Mouse (Mus musculus) neural tube, embryonic 13.5 days (tissue): ENCODE results near the gene Prkce. TPM values are rescaled to one million over a fixed set of nuclear protein-coding genes. Genes with fewer than 3 reads are reported as not detected.

ENCODE experiments used
- ATAC-seq: fragments of 200-750 bp; cut with Nextera tagmentation; 2 replicates; pipeline ENCODE4 v1.8.0; 2017; ENCODE audit warnings: low read depth, mild to moderate bottlenecking, moderate TSS enrichment, moderate library complexity
- H3K27ac ChIP-seq: fragments of 300-500 bp; sonication (generic); replicated peaks from 2 replicates; pipeline ENCODE4 v1.5.1; 2015; ENCODE audit warnings: moderate library complexity, mild to moderate bottlenecking, inconsistent platforms
- H3K27me3 ChIP-seq: fragments of 300-500 bp; sonication (generic); 2 replicates; pipeline ENCODE4 v1.6.1; 2015; ENCODE audit warnings: mild to moderate bottlenecking, inconsistent platforms
- H3K36me3 ChIP-seq: fragments of 300-500 bp; sonication (generic); 2 replicates; pipeline ENCODE4 v1.6.1; 2015; ENCODE audit warnings: mild to moderate bottlenecking, inconsistent platforms
- H3K4me1 ChIP-seq: fragments of 300-500 bp; sonication (generic); replicated peaks from 2 replicates; pipeline ENCODE4 v1.6.1; 2015; ENCODE audit warnings: inconsistent platforms
- H3K4me2 ChIP-seq: fragments of 300-500 bp; sonication (generic); 2 replicates; pipeline ENCODE4 v1.6.1; 2015; ENCODE audit warnings: inconsistent platforms, mild to moderate bottlenecking, moderate library complexity
- H3K4me3 ChIP-seq: fragments of 300-500 bp; sonication (generic); 2 replicates; pipeline ENCODE4 v1.5.1; 2015; ENCODE audit warnings: mild to moderate bottlenecking, inconsistent platforms
- H3K9ac ChIP-seq: fragments of 300-500 bp; sonication (generic); 2 replicates; pipeline ENCODE4 v1.6.1; 2015; ENCODE audit warnings: moderate library complexity, mild to moderate bottlenecking, inconsistent platforms
- H3K9me3 ChIP-seq: fragments of 300-500 bp; sonication (generic); 2 replicates; pipeline ENCODE4 v1.6.1; 2016; ENCODE audit warnings: inconsistent platforms
- WGBS: fragments of 180-500 bp; shearing (Covaris S2); methylation state at CpG from one replicate; pipeline ENCODE4 v1.1.7; 2015; 5-methylcytosine and 5-hydroxymethylcytosine counted together
- polyA plus RNA-seq: library from polyadenylated mRNA; unstranded; fragments of >200 nt; fragmentation: Nextera tagmentation; extraction: Ambion mirVana; gene quantifications from 2 replicates; pipeline ENCODE4 v1.2.1, GENCODE M21; 2015

Gene Prkce
- polyA plus RNA-seq, 1 experiment from 2014 or later, result 27.7 TPM

- Histone ChIP-seq H3K9me3 (no peaks in the 10 kb centered on the region), H3K4me1 (no peaks in the 10 kb centered on the region), H3K27ac (no peak overlapping the region), H3K4me2 (no peak overlapping the region), H3K27me3 (no peaks in the 10 kb centered on the region), H3K9ac (no peak overlapping the region), H3K36me3 (no peaks in the 10 kb centered on the region), H3K4me3 (no peak overlapping the region)
- ATAC-seq, result no peak
- 82% methylated on average over 8 of the region's 8 CpGs for WGBS
Observed at GRCm38 (mm10) chr17:86572576-86572975, 405.0 kb downstream of the Prkce start.

DNA sequence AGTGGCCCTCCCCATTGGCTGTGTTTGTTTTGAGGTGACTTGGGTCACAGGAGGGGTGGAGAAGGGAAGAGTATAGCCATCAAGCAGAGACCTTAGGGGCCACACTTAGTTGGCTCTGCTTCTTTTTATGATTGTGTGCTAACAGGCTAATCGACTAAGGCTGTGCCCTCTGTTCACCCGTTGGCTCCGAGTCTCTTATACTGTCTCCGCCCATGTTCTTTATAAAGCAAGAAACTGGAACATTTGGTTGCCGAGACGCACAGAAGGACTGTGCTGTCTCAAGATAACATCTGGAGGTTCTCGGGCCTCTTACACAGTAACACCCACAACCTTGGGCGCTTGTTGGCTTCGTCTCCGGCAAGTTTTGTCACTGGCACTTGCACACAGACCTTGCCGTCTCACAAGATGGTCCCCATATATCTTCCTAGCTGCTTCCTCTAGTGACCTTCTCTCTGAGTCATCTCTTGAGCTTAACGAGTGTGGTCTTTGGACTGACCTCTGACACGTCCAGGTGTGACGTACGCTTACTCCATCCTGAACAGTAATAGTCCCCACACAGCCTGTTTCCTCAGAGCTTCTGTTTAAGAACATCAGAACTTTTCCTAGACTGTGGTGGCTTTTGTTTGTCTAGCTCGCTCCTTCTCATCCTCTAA, 406.1 kb downstream of the Prkce start:
- no peak overlapping the region for H3K4me2 ChIP-seq
- no peaks in the 10 kb centered on the region for H3K4me1 ChIP-seq
- H3K36me3 ChIP-seq, result no peaks in the 10 kb centered on the region
- no peak overlapping the region for H3K4me3 ChIP-seq
- H3K9ac ChIP-seq, result no peak overlapping the region
- H3K27ac ChIP-seq, result no peak overlapping the region
- H3K9me3 ChIP-seq, result no peaks in the 10 kb centered on the region
- no peak for ATAC-seq
- 82% methylated on average over 16 of the region's 16 CpGs for WGBS
- no peaks in the 10 kb centered on the region for H3K27me3 ChIP-seq

GRCm38 (mm10) chr17:86580724-86581123, 413.1 kb downstream of the Prkce start:
- Histone ChIP-seq H3K9me3 (no peaks in the 10 kb centered on the region), H3K4me2 (no peak overlapping the region), H3K27ac (no peak overlapping the region), H3K36me3 (no peaks in the 10 kb centered on the region), H3K4me3 (no peak overlapping the region), H3K9ac (no peak overlapping the region), H3K4me1 (no peaks in the 10 kb centered on the region), H3K27me3 (no peaks in the 10 kb centered on the region)
- no peak for ATAC-seq
- 79% methylated on average over 6 of the region's 6 CpGs for WGBS

DNA sequence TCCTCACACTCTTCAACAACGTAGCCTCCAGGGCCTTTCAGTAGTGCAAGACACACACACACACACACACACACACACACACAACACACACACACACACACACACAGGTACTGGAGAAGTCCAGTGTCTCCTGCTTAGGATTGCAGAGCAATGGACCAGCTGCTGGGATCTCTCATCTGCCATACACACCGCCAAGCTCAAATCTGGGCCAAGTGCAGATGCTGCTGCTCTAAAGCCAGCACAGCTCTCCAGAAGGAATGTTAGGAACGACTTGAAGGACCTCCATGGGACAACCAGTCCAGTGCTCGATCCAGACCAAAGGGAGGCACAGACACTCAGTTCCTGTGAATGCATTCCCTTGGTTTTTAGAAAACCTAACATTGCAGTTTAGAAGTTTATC, 414.8 kb downstream of the Prkce start:
- WGBS, result 82% methylated on average over 4 of the region's 4 CpGs
- Histone ChIP-seq H3K36me3 (no peaks in the 10 kb centered on the region), H3K4me2 (no peak overlapping the region), H3K4me1 (no peaks in the 10 kb centered on the region), H3K9ac (no peak overlapping the region), H3K9me3 (no peaks in the 10 kb centered on the region), H3K27me3 (no peaks in the 10 kb centered on the region), H3K4me3 (no peak overlapping the region), H3K27ac (no peak overlapping the region)
- no peak for ATAC-seq

DNA sequence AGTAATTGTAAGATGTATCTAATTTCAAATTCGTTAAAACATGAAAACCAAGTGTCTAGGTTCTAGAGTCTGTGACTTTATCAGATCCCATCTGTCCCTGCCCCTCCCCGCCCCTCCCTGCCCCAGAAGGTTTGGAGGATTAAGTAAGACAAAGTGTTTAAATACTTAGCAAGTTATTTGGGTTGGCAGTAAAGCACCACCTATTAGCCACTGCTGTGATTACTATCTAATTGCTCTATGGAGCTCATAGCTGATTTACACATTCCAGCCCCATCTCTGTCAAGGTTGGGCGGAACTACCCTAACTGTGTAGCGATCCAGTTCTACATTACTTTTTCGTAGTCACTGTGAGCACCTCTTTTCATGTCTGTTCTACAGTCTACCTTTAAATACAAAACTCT, 418.9 kb downstream of the Prkce start:
- Histone ChIP-seq H3K9ac (no peak overlapping the region), H3K4me2 (no peak overlapping the region), H3K4me1 (no peaks in the 10 kb centered on the region), H3K27ac (no peak overlapping the region), H3K4me3 (no peak overlapping the region), H3K27me3 (no peaks in the 10 kb centered on the region), H3K9me3 (no peaks in the 10 kb centered on the region), H3K36me3 (no peaks in the 10 kb centered on the region)
- ATAC-seq, result no peak
- 80% methylated on average over 5 of the region's 5 CpGs for WGBS

DNA sequence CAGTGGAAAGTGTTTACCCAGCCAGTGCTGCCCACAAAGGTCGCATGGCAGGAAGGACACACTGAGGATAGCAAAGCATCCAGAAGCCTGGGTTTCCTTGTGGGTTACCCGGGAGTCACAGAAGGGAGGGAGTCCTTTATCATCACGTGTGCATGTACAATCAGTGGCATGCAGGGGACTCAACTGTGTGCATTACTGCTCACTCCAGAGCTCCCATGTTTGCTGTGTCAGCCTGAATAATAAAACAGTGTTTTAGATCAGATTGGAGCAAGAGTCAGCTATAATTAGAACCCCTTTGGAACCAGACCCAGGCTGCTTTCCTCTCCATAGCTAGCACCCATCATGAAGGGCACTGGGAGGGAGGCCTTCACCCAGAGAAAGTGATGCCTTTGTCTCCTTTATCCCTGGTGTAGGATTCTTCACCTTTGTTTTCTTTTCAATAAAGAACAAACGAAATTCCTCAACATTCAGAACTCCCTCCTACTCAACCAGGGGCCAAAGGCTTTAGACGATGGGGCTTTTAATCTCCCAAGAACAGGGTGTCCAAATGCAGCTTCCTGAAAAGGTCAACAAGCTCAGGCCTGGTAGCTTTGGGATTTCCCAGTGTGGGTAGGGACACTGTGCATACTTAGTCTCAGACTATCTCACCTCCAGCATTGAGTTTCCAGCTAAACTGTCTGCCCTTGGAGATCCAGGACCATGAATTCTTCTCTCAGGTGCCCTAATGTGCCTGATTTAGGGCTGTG, 421.3 kb downstream of the Prkce start:
- no peaks in the 10 kb centered on the region for H3K27me3 ChIP-seq
- H3K9me3 ChIP-seq, result no peaks in the 10 kb centered on the region
- H3K4me1 ChIP-seq, result no peaks in the 10 kb centered on the region
- H3K4me3 ChIP-seq, result no peak overlapping the region
- no peak for ATAC-seq
- H3K36me3 ChIP-seq, result no peaks in the 10 kb centered on the region
- H3K9ac ChIP-seq, result no peak overlapping the region
- WGBS, result 68% methylated on average over 5 of the region's 5 CpGs
- no peak overlapping the region for H3K4me2 ChIP-seq
- no peak overlapping the region for H3K27ac ChIP-seq

DNA sequence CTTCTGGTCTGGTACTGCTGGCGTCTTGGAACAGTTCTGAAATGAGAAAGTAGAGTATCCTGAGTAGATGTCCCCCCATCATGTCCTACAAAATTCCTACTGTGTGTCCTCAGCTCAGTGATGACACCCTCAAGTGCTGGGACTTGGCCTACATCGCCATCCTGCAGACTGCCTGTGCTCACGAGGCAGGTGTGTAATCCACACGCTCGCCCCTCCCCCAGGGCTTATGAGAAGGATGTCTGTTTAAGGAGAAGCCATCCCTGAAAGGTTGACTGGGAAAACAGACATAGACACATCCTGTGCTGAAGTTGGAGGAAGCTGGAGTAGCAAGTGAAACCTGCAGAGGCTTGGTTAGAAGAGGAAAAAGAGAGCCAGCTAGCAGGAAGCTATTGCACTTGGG, 422.1 kb downstream of the Prkce start:
- Histone ChIP-seq H3K9ac (no peak overlapping the region), H3K36me3 (no peaks in the 10 kb centered on the region), H3K9me3 (no peaks in the 10 kb centered on the region), H3K27ac (no peak overlapping the region), H3K4me1 (no peaks in the 10 kb centered on the region), H3K27me3 (no peaks in the 10 kb centered on the region), H3K4me3 (no peak overlapping the region), H3K4me2 (no peak overlapping the region)
- ATAC-seq, result no peak
- 91% methylated on average over 5 of the region's 5 CpGs for WGBS

DNA sequence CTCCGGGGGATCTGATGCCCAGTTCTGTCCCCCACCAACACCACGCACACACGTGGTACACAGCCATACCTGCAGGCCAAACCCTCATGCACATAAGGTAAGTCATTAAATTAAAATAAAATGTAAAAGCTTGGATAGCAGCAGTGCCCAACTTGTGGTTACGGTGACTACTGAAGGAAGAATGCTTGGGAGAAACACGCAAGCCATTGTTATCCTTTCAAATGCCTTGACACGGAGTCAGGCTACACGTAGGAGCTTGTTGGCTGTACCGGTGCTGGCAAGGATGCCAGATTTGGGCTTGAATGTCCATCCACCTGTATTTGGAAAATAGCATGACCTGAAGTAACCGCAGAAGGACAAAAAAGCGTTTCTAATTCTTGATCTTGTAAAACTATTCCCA, 423.7 kb downstream of the Prkce start:
- no peak overlapping the region for H3K27ac ChIP-seq
- H3K9me3 ChIP-seq, result no peaks in the 10 kb centered on the region
- no peaks in the 10 kb centered on the region for H3K4me1 ChIP-seq
- H3K4me3 ChIP-seq, result no peak overlapping the region
- no peaks in the 10 kb centered on the region for H3K27me3 ChIP-seq
- 89% methylated on average over 10 of the region's 10 CpGs for WGBS
- no peak overlapping the region for H3K4me2 ChIP-seq
- ATAC-seq, result no peak
- H3K36me3 ChIP-seq, result no peaks in the 10 kb centered on the region
- no peak overlapping the region for H3K9ac ChIP-seq

DNA sequence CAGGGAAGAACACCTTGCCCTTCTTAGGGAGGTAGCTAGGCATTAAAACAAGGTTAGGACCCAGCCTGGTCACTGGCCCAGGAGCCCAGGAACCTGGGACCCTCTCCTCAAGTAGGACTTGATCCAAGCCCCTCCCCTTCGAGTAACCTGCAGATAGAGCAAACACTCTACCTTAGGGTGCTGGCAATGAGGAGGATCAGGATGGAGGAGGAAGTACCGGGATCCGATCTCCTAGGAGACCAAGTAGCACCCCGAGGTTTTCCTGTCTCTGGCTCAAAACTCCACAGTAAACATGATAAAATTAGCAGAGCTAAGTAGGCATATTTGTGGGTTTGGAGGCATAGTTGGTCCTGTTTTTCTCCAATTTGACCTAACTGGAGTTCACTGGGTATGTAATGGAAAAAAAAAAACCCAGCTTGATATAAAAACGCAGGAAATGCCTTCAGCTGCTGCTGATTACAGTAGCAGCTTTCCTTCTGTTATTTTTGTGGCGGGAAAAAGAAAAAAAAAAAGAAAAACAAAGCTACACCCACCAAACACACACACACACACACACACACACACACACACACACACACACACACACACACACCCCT, 425.5 kb downstream of the Prkce start:
- WGBS, result 76% methylated on average over 6 of the region's 6 CpGs
- no peak for ATAC-seq

DNA sequence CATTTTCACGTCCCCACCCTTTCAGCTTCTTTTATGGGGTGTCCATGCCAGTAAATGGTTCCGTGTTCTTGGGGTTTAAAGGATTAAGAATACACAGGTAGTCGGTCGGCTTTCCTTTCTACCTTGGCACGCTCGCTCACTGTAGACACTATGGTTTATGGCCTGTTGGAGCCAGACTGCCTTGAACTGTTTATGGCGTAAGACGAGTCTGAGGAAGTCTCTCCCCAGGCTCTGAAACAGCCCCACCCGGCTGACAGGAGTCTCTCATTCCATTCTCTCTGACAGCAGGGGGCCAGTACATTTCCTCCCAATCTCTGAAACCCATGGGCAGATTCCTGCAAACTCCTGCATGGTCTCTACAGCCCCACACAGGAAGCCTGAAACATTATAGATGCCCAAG, 427.9 kb downstream of the Prkce start:
- Histone ChIP-seq H3K27me3 (no peaks in the 10 kb centered on the region), H3K9ac (no peak overlapping the region), H3K4me3 (no peak overlapping the region), H3K27ac (no peak overlapping the region), H3K36me3 (no peaks in the 10 kb centered on the region), H3K4me2 (no peak overlapping the region), H3K9me3 (no peaks in the 10 kb centered on the region), H3K4me1 (no peaks in the 10 kb centered on the region)
- ATAC-seq, result no peak
- WGBS, result 52% methylated on average over 9 of the region's 9 CpGs

More for the DNA sequence above, 425.5 kb downstream of the Prkce start:
- no peaks in the 10 kb centered on the region for H3K4me1 ChIP-seq
- no peak overlapping the region for H3K4me2 ChIP-seq
- H3K4me3 ChIP-seq, result no peak overlapping the region
- no peak overlapping the region for H3K9ac ChIP-seq
- no peaks in the 10 kb centered on the region for H3K36me3 ChIP-seq
- no peak overlapping the region for H3K27ac ChIP-seq
- H3K9me3 ChIP-seq, result no peaks in the 10 kb centered on the region
- H3K27me3 ChIP-seq, result no peaks in the 10 kb centered on the region

DNA sequence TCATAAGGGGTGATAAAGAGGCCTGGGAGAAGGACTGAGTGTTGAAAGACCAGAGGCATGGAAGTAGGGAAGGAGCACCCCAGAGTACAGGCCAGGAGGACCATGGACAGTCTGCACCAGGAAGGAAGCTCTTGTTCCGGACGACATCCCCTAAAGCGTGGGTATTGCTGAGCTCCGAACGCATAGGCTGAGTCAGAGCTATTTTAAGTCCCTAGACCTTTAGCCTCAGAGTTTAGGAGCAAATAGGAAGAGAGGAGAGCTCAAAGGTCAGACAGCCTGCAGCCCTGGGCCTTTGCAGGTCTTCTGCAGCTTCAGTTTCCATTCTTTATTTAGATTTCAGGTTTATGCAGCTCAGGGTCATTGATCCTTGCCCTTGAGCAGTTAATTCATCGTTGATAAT, 433.5 kb downstream of the Prkce start:
- ATAC-seq, result no peak

DNA sequence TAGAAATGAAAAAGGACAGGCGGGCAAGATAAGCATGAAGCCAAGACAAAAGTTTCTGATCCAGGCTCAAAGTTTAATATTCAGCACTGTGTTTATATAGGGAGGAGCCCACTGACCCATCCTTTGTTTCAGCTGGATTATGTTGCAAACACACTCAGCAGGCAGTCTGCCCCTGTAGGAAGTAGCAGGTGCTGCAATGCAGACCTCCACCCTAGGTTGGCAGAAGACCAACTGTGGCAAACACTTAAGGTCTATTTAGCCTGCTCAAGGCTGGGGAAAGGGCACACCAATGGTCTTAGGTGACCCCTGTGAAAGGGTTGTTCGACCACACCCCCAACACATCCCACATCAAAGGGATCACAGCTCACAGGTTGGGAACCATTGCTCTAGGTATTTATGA, 434.3 kb downstream of the Prkce start:
- Histone ChIP-seq H3K9me3 (no peaks in the 10 kb centered on the region), H3K27me3 (no peaks in the 10 kb centered on the region), H3K36me3 (no peaks in the 10 kb centered on the region), H3K4me1 (no peaks in the 10 kb centered on the region), H3K27ac (no peak overlapping the region), H3K9ac (no peak overlapping the region), H3K4me3 (no peak overlapping the region), H3K4me2 (no peak overlapping the region)
- no peak for ATAC-seq
- 88% methylated on average over 2 of the region's 2 CpGs for WGBS

More for the DNA sequence above, 433.5 kb downstream of the Prkce start:
- H3K4me2 ChIP-seq, result no peak overlapping the region
- 85% methylated on average over 6 of the region's 6 CpGs for WGBS
- H3K27me3 ChIP-seq, result no peaks in the 10 kb centered on the region
- no peak overlapping the region for H3K4me3 ChIP-seq
- no peaks in the 10 kb centered on the region for H3K36me3 ChIP-seq
- H3K9ac ChIP-seq, result no peak overlapping the region
- H3K27ac ChIP-seq, result no peak overlapping the region
- H3K4me1 ChIP-seq, result no peaks in the 10 kb centered on the region
- no peaks in the 10 kb centered on the region for H3K9me3 ChIP-seq
